Mouse (Mus musculus) liver, embryonic 14.5 days (tissue): ENCODE measurements around the gene Smc1b.

ENCODE experiments used
- CTCF ChIP-seq: IDR thresholded peaks from 2 replicates; pipeline ENCODE4 v1.5.1; 2016; ENCODE audit warnings: antibody characterized with exemption, low read depth, control low read depth
- EP300 ChIP-seq: IDR thresholded peaks from 2 replicates; pipeline ENCODE4 v1.6.1; 2016; ENCODE audit warnings: antibody characterized with exemption, low read depth

DNA sequence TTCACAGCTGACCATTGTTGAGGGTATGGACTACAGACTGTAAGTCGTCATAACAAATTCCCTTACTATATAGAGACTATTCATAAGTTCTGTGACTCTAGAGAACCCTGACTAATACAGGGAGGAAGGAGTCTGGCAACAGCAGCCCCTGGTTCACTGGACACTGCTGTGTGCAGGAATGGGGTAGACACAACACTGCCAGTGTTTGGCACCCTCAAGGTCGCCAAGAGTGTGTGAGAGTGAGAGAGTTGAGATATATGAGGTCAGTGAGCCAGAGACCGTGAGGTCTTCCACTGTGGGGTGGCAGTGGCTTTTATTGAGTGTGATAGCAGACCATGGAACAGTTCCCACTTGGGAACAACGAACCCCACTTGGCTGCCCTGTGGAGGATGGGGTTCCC, 105.6 kb downstream of the Smc1b start:
- TF ChIP-seq CTCF (no peak), EP300 (no peak)
